Mouse (Mus musculus) MEL (cell line): ENCODE measurements around the gene Myh7. TPM values are rescaled to one million over a fixed set of nuclear protein-coding genes. Genes with fewer than 3 reads are reported as not detected.

ENCODE experiments used
- DNase-seq: peaks from one replicate; pipeline ENCODE4 v3.0.0; 2011; ENCODE audit warnings: low read depth, low spot score
- H3K27ac ChIP-seq: 2 replicates; pipeline ENCODE4 v1.5.1; 2012; ENCODE audit warnings: low read depth, mild to moderate bottlenecking, control low read depth, low read length, moderate library complexity; ENCODE audit not compliant: control insufficient read depth
- H3K27me3 ChIP-seq, 2 experiments: fragments of 150-350 bp in 1 of 2; sonication (generic) in 1 of 2; 2 replicates each; pipeline ENCODE4 v1.6.1; 2012; ENCODE audit warnings: low read length in 2 of 2, mild to moderate bottlenecking in 2 of 2, improper control_type of control experiment in 1 of 2, moderate library complexity in 1 of 2; ENCODE audit not compliant: insufficient read depth in 2 of 2, control insufficient read depth in 1 of 2
- H3K36me3 ChIP-seq, 2 experiments: 2 replicates each; pipeline ENCODE4 v1.6.1; 2012 to 2014; ENCODE audit warnings: low read length in 2 of 2, improper control_type of control experiment in 1 of 2, inconsistent platforms in 1 of 2, mild to moderate bottlenecking in 1 of 2; ENCODE audit not compliant: insufficient read depth in 2 of 2, control insufficient read depth in 1 of 2
- H3K4me1 ChIP-seq, 2 experiments: fragments of 150-350 bp in 1 of 2; sonication (generic) in 1 of 2; 2 replicates each; pipeline ENCODE4 v1.6.1; 2012; ENCODE audit warnings: low read length in 2 of 2, improper control_type of control experiment in 1 of 2, mild to moderate bottlenecking in 1 of 2; ENCODE audit not compliant: insufficient read depth in 2 of 2, control insufficient read depth in 1 of 2
- H3K4me3 ChIP-seq, 2 experiments: fragments of 150-350 bp in 1 of 2; sonication (generic) in 1 of 2; 2 replicates each; pipeline ENCODE4 v1.5.1; 2012; ENCODE audit warnings: low read depth in 2 of 2, low read length in 2 of 2, mild to moderate bottlenecking in 2 of 2, moderate library complexity in 2 of 2, control low read depth in 1 of 2, improper control_type of control experiment in 1 of 2; ENCODE audit not compliant: control insufficient read depth in 1 of 2, insufficient read depth in 1 of 2
- H3K79me2 ChIP-seq: 2 replicates; pipeline ENCODE4 v1.6.1; 2012; ENCODE audit warnings: mild to moderate bottlenecking, low read length, moderate library complexity; ENCODE audit not compliant: control insufficient read depth, poor library complexity, insufficient read depth
- H3K9ac ChIP-seq: 2 replicates; pipeline ENCODE4 v1.6.1; 2012; ENCODE audit warnings: low read depth, mild to moderate bottlenecking, control low read depth, low read length, moderate library complexity; ENCODE audit not compliant: control insufficient read depth, poor library complexity, severe bottlenecking
- H3K9me3 ChIP-seq: fragments of 150-350 bp; sonication (generic); replicated peaks from 2 replicates; pipeline ENCODE4 v1.6.1; 2012; ENCODE audit warnings: mild to moderate bottlenecking, low read length, improper control_type of control experiment, moderate library complexity; ENCODE audit not compliant: insufficient read depth
- BHLHE40 ChIP-seq: IDR thresholded peaks from 2 replicates; pipeline ENCODE4 v1.6.1; 2012; ENCODE audit warnings: low read depth, mild to moderate bottlenecking, inconsistent platforms, low read length, improper control_type of control experiment, borderline replicate concordance
- E2F4 ChIP-seq: IDR thresholded peaks from 2 replicates; pipeline ENCODE4 v1.6.1; 2011; ENCODE audit warnings: low read depth, low read length, improper control_type of control experiment, borderline replicate concordance
- GATA1 ChIP-seq: IDR thresholded peaks from 2 replicates; pipeline ENCODE4 v1.6.1; 2011; ENCODE audit warnings: low read depth, low read length, improper control_type of control experiment
- HCFC1 ChIP-seq: IDR thresholded peaks from 2 replicates; pipeline ENCODE4 v1.6.1; 2012; ENCODE audit warnings: low read depth, mild to moderate bottlenecking, inconsistent platforms, low read length, improper control_type of control experiment, moderate library complexity
- KAT2A ChIP-seq: conservative IDR thresholded peaks from 2 replicates; pipeline ENCODE4 v1.6.1; 2012; ENCODE audit warnings: low read depth, low read length, improper control_type of control experiment, inconsistent platforms
- MAX ChIP-seq: IDR thresholded peaks from 2 replicates; pipeline ENCODE4 v1.6.1; 2011; ENCODE audit warnings: low read length, improper control_type of control experiment
- MAZ ChIP-seq: IDR thresholded peaks from 2 replicates; pipeline ENCODE4 v1.6.1; 2012; ENCODE audit warnings: low read depth, mild to moderate bottlenecking, inconsistent platforms, low read length, improper control_type of control experiment
- MYB ChIP-seq: IDR thresholded peaks from 2 replicates; pipeline ENCODE4 v1.6.1; 2011; ENCODE audit warnings: mild to moderate bottlenecking, low read depth, low read length, improper control_type of control experiment
- MYC ChIP-seq: IDR thresholded peaks from 2 replicates; pipeline ENCODE4 v1.6.1; 2011; ENCODE audit warnings: low read depth, mild to moderate bottlenecking, low read length, improper control_type of control experiment, moderate library complexity
- NELFE ChIP-seq: IDR thresholded peaks from 2 replicates; pipeline ENCODE4 v1.6.1; 2011; ENCODE audit warnings: low read depth, low read length, improper control_type of control experiment
- POLR2AphosphoS2 ChIP-seq: IDR thresholded peaks from 2 replicates; pipeline ENCODE4 v1.6.1; 2011; ENCODE audit warnings: low read length, improper control_type of control experiment
- RCOR1 ChIP-seq: IDR thresholded peaks from 2 replicates; pipeline ENCODE4 v1.6.1; 2012; ENCODE audit warnings: low read depth, mild to moderate bottlenecking, inconsistent platforms, low read length, improper control_type of control experiment
- SIN3A ChIP-seq: IDR thresholded peaks from 2 replicates; pipeline ENCODE4 v1.6.1; 2012; ENCODE audit warnings: low read length, improper control_type of control experiment, inconsistent platforms
- SMC3 ChIP-seq: IDR thresholded peaks from 2 replicates; pipeline ENCODE4 v1.6.1; 2011; ENCODE audit warnings: low read depth, low read length, improper control_type of control experiment
- TAL1 ChIP-seq: IDR thresholded peaks from 2 replicates; pipeline ENCODE4 v1.6.1; 2012; ENCODE audit warnings: mild to moderate bottlenecking, inconsistent platforms, low read length, moderate library complexity, mixed read lengths
- TBP ChIP-seq: IDR thresholded peaks from 2 replicates; pipeline ENCODE4 v1.8.0; 2011; ENCODE audit warnings: low read depth, low read length, improper control_type of control experiment
- USF1 ChIP-seq: IDR thresholded peaks from 2 replicates; pipeline ENCODE4 v1.6.1; 2014; ENCODE audit warnings: low read depth, mild to moderate bottlenecking, inconsistent platforms, low read length, improper control_type of control experiment, moderate library complexity
- ZC3H11A ChIP-seq: IDR thresholded peaks from 2 replicates; pipeline ENCODE4 v1.6.1; 2012; ENCODE audit warnings: low read depth, mild to moderate bottlenecking, inconsistent platforms, low read length, improper control_type of control experiment
- ZKSCAN1 ChIP-seq: IDR thresholded peaks from 2 replicates; pipeline ENCODE4 v1.6.1; 2012; ENCODE audit warnings: low read depth, mild to moderate bottlenecking, inconsistent platforms, low read length, improper control_type of control experiment, moderate library complexity
- ZMIZ1 ChIP-seq: IDR thresholded peaks from 2 replicates; pipeline ENCODE4 v1.6.1; 2012; ENCODE audit warnings: low read depth, mild to moderate bottlenecking, inconsistent platforms, low read length, improper control_type of control experiment, moderate library complexity
- ZNF384 ChIP-seq: IDR thresholded peaks from 2 replicates; pipeline ENCODE4 v1.6.1; 2012; ENCODE audit warnings: low read depth, mild to moderate bottlenecking, inconsistent platforms, low read length, improper control_type of control experiment
- polyA plus RNA-seq, 2 experiments: library from polyadenylated mRNA; stranded (reverse) in 1 of 2; unstranded in 1 of 2; fragments of >175 nt in 1 of 2; fragments of >200 nt in 1 of 2; gene quantifications; 2 replicates each; pipeline versions ENCODE4 v1.2.1 to v1.2.4; 2012; ENCODE audit warnings: low replicate concordance in 2 of 2, low read depth in 1 of 2; ENCODE audit not compliant: insufficient read length in 2 of 2, insufficient read depth in 1 of 2, missing spikeins in 1 of 2
- total RNA-seq: library from RNA; depleted of rRNA; stranded (reverse); fragments of 300-350 nt; gene quantifications from 2 replicates; pipeline ENCODE4 v1.2.3, GENCODE M21; 2012

Myh7 gene
- total and polyA plus RNA-seq, 3 experiments: not detected

GRCm38 (mm10) chr14:55005967-55006366 lies 11.5 kb upstream of the Myh7 start:
- H3K4me3 ChIP-seq: no peak overlapping the region
- no peaks in the 10 kb centered on the region for H3K27me3 ChIP-seq
- H3K4me1 ChIP-seq: peaks cover 2 to 38% of the 10 kb centered on the region in 2 experiments; a peak in 3 of 4 replicates
- TF ChIP-seq E2F4 (no peak), MYC (no peak), MAZ (no peak), SIN3A (no peak), KAT2A (no peak), MYB (no peak), TBP (no peak)
- H3K79me2 ChIP-seq: no peaks in the 10 kb centered on the region
- H3K36me3 ChIP-seq: peaks cover 0 to 9% of the 10 kb centered on the region in 2 experiments; a peak in 2 of 4 replicates
- H3K27ac ChIP-seq: no peak overlapping the region
- no peak overlapping the region for H3K9ac ChIP-seq
- H3K9me3 ChIP-seq: no peaks in the 10 kb centered on the region
- DNase-seq: no peak

GRCm38 (mm10) chr14:55005506-55005905 lies 11.1 kb upstream of the Myh7 start:
- Histone ChIP-seq H3K9me3 (no peaks in the 10 kb centered on the region), H3K4me3 (no peak overlapping the region), H3K27ac (no peak overlapping the region), H3K27me3 (no peaks in the 10 kb centered on the region), H3K4me1 (peaks cover 2 to 38% of the 10 kb centered on the region in 2 experiments; a peak in 3 of 4 replicates), H3K9ac (no peak overlapping the region), H3K36me3 (peaks cover 0 to 9% of the 10 kb centered on the region in 2 experiments; a peak in 2 of 4 replicates), H3K79me2 (no peaks in the 10 kb centered on the region)
- TF ChIP-seq MAZ (no peak), HCFC1 (no peak), KAT2A (no peak), BHLHE40 (no peak), ZKSCAN1 (no peak), USF1 (no peak), RCOR1 (no peak), SMC3 (no peak), MAX (no peak), E2F4 (no peak), NELFE (no peak), MYB (no peak), MYC (no peak), ZNF384 (no peak), ZC3H11A (no peak), POLR2AphosphoS2 (no peak), ZMIZ1 (no peak), TAL1 (no peak), GATA1 (no peak)
- DNase-seq: no peak
